Mouse (Mus musculus) CH12.LX (cell line): ENCODE measurements around the gene Fut11. TPM values are rescaled to one million over a fixed set of nuclear protein-coding genes. Genes with fewer than 3 reads are reported as not detected.

Source experiments
- DNase-seq: peaks from one replicate; pipeline ENCODE4 v3.0.0-alpha.2; 2013; ENCODE audit errors: extremely low read depth
- H3K27ac ChIP-seq: 2 replicates; pipeline ENCODE4 v1.5.1; 2012; ENCODE audit warnings: low read depth, mild to moderate bottlenecking, control low read depth, moderate library complexity; ENCODE audit not compliant: insufficient read depth
- H3K27me3 ChIP-seq: replicated peaks from 2 replicates; pipeline ENCODE3; 2012; ENCODE audit warnings: inconsistent platforms
- H3K36me3 ChIP-seq, 2 experiments: replicated peaks in 1 of 2; 2 replicates each; pipeline versions ENCODE3 to v1.6.1; 2012; ENCODE audit warnings: inconsistent platforms in 1 of 2, low read length in 1 of 2, mild to moderate bottlenecking in 1 of 2, mixed read lengths in 1 of 2, moderate library complexity in 1 of 2; ENCODE audit not compliant: control insufficient read depth in 1 of 2, insufficient read depth in 1 of 2
- H3K4me1 ChIP-seq, 2 experiments: 2 replicates each; pipeline ENCODE4 v1.6.1; 2012; ENCODE audit warnings: inconsistent platforms in 1 of 2, moderate library complexity in 1 of 2; ENCODE audit not compliant: insufficient read depth in 2 of 2, control insufficient read depth in 1 of 2
- H3K4me2 ChIP-seq: 2 replicates; pipeline ENCODE4 v1.6.1; 2012; ENCODE audit warnings: low read depth, mild to moderate bottlenecking, control low read depth; ENCODE audit not compliant: poor library complexity, insufficient read depth, severe bottlenecking
- H3K4me3 ChIP-seq, 3 experiments: fragments of 150-350 bp in 1 of 3; sonication (generic) in 1 of 3; replicated peaks in 1 of 3; 2 replicates each; pipeline versions ENCODE3 to v1.5.1; 2011 to 2012; ENCODE audit warnings: low read depth in 2 of 3, low read length in 2 of 3, mild to moderate bottlenecking in 2 of 3, moderate library complexity in 2 of 3, control low read depth in 1 of 3, improper control_type of control experiment in 1 of 3, inconsistent platforms in 1 of 3, mixed read lengths in 1 of 3; ENCODE audit not compliant: poor library complexity in 1 of 3
- H3K79me2 ChIP-seq: replicated peaks from 2 replicates; pipeline ENCODE4 v1.6.1; 2012; ENCODE audit warnings: mild to moderate bottlenecking, moderate library complexity; ENCODE audit not compliant: control insufficient read depth, poor library complexity, insufficient read depth, severe bottlenecking; ENCODE audit errors: extremely low read depth
- H3K9ac ChIP-seq: 2 replicates; pipeline ENCODE4 v1.6.1; 2012; ENCODE audit warnings: low read depth, mild to moderate bottlenecking, control low read depth, moderate library complexity; ENCODE audit not compliant: insufficient read depth
- H3K9me3 ChIP-seq: replicated peaks from 2 replicates; pipeline ENCODE3; 2012; ENCODE audit warnings: low read length, inconsistent platforms, mixed read lengths
- CHD1 ChIP-seq: IDR thresholded peaks from 2 replicates; pipeline ENCODE4 v1.6.1; 2012; ENCODE audit warnings: low read depth, low read length, improper control_type of control experiment, inconsistent platforms
- CTCF ChIP-seq, 2 experiments: IDR thresholded peaks in 1 of 2; conservative IDR thresholded peaks in 1 of 2; 2 replicates each; pipeline ENCODE4 v1.5.1; 2011 to 2012; ENCODE audit warnings: low read depth in 2 of 2, low read length in 2 of 2, improper control_type of control experiment in 1 of 2, inconsistent platforms in 1 of 2, mild to moderate bottlenecking in 1 of 2, moderate library complexity in 1 of 2
- E2F4 ChIP-seq: IDR thresholded peaks from 2 replicates; pipeline ENCODE4 v1.6.1; 2011; ENCODE audit warnings: low read depth, low read length, improper control_type of control experiment; ENCODE audit not compliant: insufficient replicate concordance
- ELF1 ChIP-seq: IDR thresholded peaks from 2 replicates; pipeline ENCODE4 v1.6.1; 2014; ENCODE audit warnings: low read depth, mild to moderate bottlenecking, inconsistent platforms, low read length, improper control_type of control experiment
- ETS1 ChIP-seq: conservative IDR thresholded peaks from 2 replicates; pipeline ENCODE4 v1.6.1; 2012; ENCODE audit warnings: low read depth, mild to moderate bottlenecking, inconsistent platforms, low read length, improper control_type of control experiment, moderate library complexity
- GABPA ChIP-seq: IDR thresholded peaks from 2 replicates; pipeline ENCODE4 v1.6.1; 2012; ENCODE audit warnings: low read depth, low read length, improper control_type of control experiment, inconsistent platforms; ENCODE audit not compliant: insufficient replicate concordance
- HCFC1 ChIP-seq: IDR thresholded peaks from 2 replicates; pipeline ENCODE4 v1.6.1; 2012; ENCODE audit warnings: low read depth, mild to moderate bottlenecking, inconsistent platforms, low read length, improper control_type of control experiment
- IRF4 ChIP-seq: IDR thresholded peaks from 2 replicates; pipeline ENCODE4 v1.6.1; 2014; ENCODE audit warnings: low read depth, mild to moderate bottlenecking, inconsistent platforms, low read length, improper control_type of control experiment
- JUN ChIP-seq: IDR thresholded peaks from 2 replicates; pipeline ENCODE4 v1.6.1; 2011; ENCODE audit warnings: low read depth, mild to moderate bottlenecking, low read length, improper control_type of control experiment, moderate library complexity; ENCODE audit not compliant: insufficient read depth
- KAT2A ChIP-seq: IDR thresholded peaks from 2 replicates; pipeline ENCODE4 v1.6.1; 2012; ENCODE audit warnings: low read length, improper control_type of control experiment, inconsistent platforms; ENCODE audit not compliant: insufficient replicate concordance
- MAZ ChIP-seq: IDR thresholded peaks from 2 replicates; pipeline ENCODE4 v1.6.1; 2012; ENCODE audit warnings: low read depth, mild to moderate bottlenecking, inconsistent platforms, low read length, improper control_type of control experiment, moderate library complexity
- MXI1 ChIP-seq: IDR thresholded peaks from 2 replicates; pipeline ENCODE4 v1.6.1; 2011; ENCODE audit warnings: mild to moderate bottlenecking, low read depth, low read length, improper control_type of control experiment
- NRF1 ChIP-seq: IDR thresholded peaks from 2 replicates; pipeline ENCODE4 v1.6.1; 2014; ENCODE audit warnings: low read depth, mild to moderate bottlenecking, inconsistent platforms, low read length, improper control_type of control experiment, moderate library complexity
- PAX5 ChIP-seq: IDR thresholded peaks from 2 replicates; pipeline ENCODE4 v1.6.1; 2012; ENCODE audit warnings: low read length, inconsistent platforms, mixed read lengths
- RAD21 ChIP-seq: IDR thresholded peaks from 2 replicates; pipeline ENCODE4 v1.6.1; 2011; ENCODE audit warnings: low read depth, mild to moderate bottlenecking, low read length, improper control_type of control experiment, moderate library complexity
- SIN3A ChIP-seq: IDR thresholded peaks from 2 replicates; pipeline ENCODE4 v1.6.1; 2012; ENCODE audit warnings: low read length, improper control_type of control experiment, inconsistent platforms
- SMC3 ChIP-seq: IDR thresholded peaks from 2 replicates; pipeline ENCODE4 v1.6.1; 2011; ENCODE audit warnings: low read depth, low read length, improper control_type of control experiment
- TCF12 ChIP-seq: IDR thresholded peaks from 2 replicates; pipeline ENCODE4 v1.6.1; 2014; ENCODE audit warnings: low read depth, mild to moderate bottlenecking, inconsistent platforms, low read length, improper control_type of control experiment
- USF1 ChIP-seq: IDR thresholded peaks from 2 replicates; pipeline ENCODE4 v1.6.1; 2014; ENCODE audit warnings: low read depth, mild to moderate bottlenecking, inconsistent platforms, low read length, improper control_type of control experiment
- ZMIZ1 ChIP-seq: IDR thresholded peaks from 2 replicates; pipeline ENCODE4 v1.6.1; 2012; ENCODE audit warnings: low read depth, mild to moderate bottlenecking, inconsistent platforms, low read length, improper control_type of control experiment
- ZNF384 ChIP-seq: IDR thresholded peaks from 2 replicates; pipeline ENCODE4 v1.6.1; 2012; ENCODE audit warnings: low read depth, low read length, improper control_type of control experiment, inconsistent platforms
- dilution Hi-C: fragments of 300-500 bp; cut with MboI; formaldehyde crosslinking; loops from 2 replicates; pipeline ENCODE4 v1.14.3; 2020; ENCODE audit warnings: low sequenced_read_pairs; ENCODE audit not compliant: extremely low pct_unique_long_range_greater_than_20kb, extremely low pct_ligation_motif_present
- in situ Hi-C: fragments of 300-500 bp; cut with MboI; formaldehyde crosslinking; loops from 3 replicates; pipeline ENCODE4 v1.14.3; 2019; ENCODE audit warnings: low sequenced_read_pairs, low pct_ligation_motif_present, low pct_unique_long_range_greater_than_20kb, mixed read lengths
- polyA plus RNA-seq: library from polyadenylated mRNA; unstranded; fragments of >175 nt; gene quantifications from 2 replicates; pipeline ENCODE4 v1.2.1, GENCODE M21; 2012; ENCODE audit warnings: low read depth; ENCODE audit not compliant: insufficient read length
- total RNA-seq, 2 experiments: library from RNA; depleted of rRNA; stranded (reverse); fragments of 300-350 nt in 1 of 2; fragments of >200 nt in 1 of 2; gene quantifications; 2 replicates each; pipeline ENCODE4 v1.2.3; 2012 to 2014

Fut11 gene
- total and polyA plus RNA-seq, 3 experiments: 2.9 to 3.8 (median 3.7) TPM

DNA sequence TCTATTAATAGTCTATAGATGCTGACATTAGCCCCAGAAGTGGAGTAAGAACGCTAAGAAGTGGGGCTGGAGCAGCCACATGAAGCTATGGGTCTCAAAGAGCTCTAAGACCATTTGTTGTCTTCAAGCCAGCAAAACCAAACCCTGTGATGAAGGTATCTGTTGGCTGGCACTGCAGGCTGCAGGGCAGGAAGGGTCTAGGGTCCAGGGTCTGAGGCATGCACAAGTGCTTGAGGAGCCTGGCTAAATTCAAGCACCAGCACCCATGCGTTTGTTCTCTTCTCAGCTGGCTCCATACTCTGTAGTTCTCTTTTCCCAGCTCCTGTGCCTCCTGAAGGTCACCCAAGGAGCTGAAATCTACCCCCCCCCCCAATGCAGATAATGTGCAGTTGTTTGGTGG is 40.3 kb downstream of the Fut11 start:
- in situ Hi-C loops: no loop called here
- dilution Hi-C loops: no loop called here
- H3K4me2 ChIP-seq: no peak overlapping the region
- no peak for DNase-seq
- no peak overlapping the region for H3K4me3 ChIP-seq
- TF ChIP-seq CHD1 (no peak), KAT2A (no peak), PAX5 (no peak), HCFC1 (no peak), JUN (no peak), MAZ (no peak), GABPA (no peak), ZMIZ1 (no peak), ELF1 (no peak), IRF4 (no peak), MXI1 (no peak), ETS1 (no peak), E2F4 (no peak), SMC3 (no peak)
- TF ChIP-seq, all 38 proteins: peak for 0
- Histone ChIP-seq H3K27me3 (no peaks in the 10 kb centered on the region), H3K9me3 (no peaks in the 10 kb centered on the region), H3K9ac (no peak overlapping the region), H3K4me1 (peaks cover 0 to 20% of the 10 kb centered on the region in 2 experiments; a peak in 2 of 4 replicates), H3K27ac (no peak overlapping the region), H3K36me3 (peaks cover 34 to 69% of the 10 kb centered on the region in 2 experiments), H3K79me2 (no peaks in the 10 kb centered on the region; the same call in 1 of the 2 replicates)

DNA sequence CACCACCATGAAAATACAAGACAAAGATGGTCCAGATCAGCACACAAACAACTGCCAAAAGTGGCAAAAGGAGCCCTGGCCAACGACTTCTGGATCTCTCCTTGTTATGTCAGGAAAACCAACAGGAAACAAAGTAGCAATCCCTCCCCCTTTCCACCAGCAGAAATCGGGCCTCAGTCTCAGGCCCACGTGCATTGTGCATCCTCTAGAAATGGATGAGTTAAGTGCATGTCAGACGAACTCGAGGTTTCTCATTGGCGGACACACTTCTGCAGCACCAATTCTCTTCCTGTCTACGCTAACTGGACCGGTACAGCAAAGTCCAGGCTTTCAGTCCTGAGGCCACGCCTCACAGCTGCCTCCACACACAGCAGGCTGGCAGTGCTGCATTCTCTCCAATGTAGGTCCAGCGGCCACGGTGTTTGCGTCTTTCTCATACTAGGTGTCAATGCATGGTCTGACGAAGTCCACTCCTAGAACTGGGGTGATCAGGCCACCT is 41.2 kb downstream of the Fut11 start:
- no peak overlapping the region for H3K4me3 ChIP-seq
- in situ Hi-C loops (no loop called here), dilution Hi-C loops (no loop called here)
- H3K9me3 ChIP-seq: no peaks in the 10 kb centered on the region
- no peak overlapping the region for H3K9ac ChIP-seq
- TF ChIP-seq JUN (no peak), E2F4 (no peak), NRF1 (no peak), GABPA (no peak), IRF4 (no peak), USF1 (no peak), CTCF (conservative IDR thresholded peaks at IDR 0.05 in 1 of 2, IDR thresholded peaks at IDR 0.05 in 1 of 2; ENCODE audit: low read depth in 2 of 2, low read length in 2 of 2) (no peak), PAX5 (no peak), ELF1 (no peak), TCF12 (no peak), ZNF384 (no peak), RAD21 (no peak), ZMIZ1 (no peak), SIN3A (no peak), MAZ (no peak), SMC3 (no peak), MXI1 (no peak), ETS1 (no peak)
- H3K27me3 ChIP-seq: no peaks in the 10 kb centered on the region
- H3K36me3 ChIP-seq: peaks cover 34 to 69% of the 10 kb centered on the region in 2 experiments
- H3K79me2 ChIP-seq: no peaks in the 10 kb centered on the region; the same call in 1 of the 2 replicates
- H3K27ac ChIP-seq: no peak overlapping the region
- no peak overlapping the region for H3K4me2 ChIP-seq
- peaks cover 0 to 20% of the 10 kb centered on the region in 2 experiments; a peak in 2 of 4 replicates for H3K4me1 ChIP-seq
- DNase-seq: no peak
